Mouse (Mus musculus) intestine, embryonic 16.5 days (tissue): ENCODE results near the gene Il4ra. TPM values are rescaled to one million over a fixed set of nuclear protein-coding genes. Genes with fewer than 3 reads are reported as not detected.

ENCODE experiments used
- ATAC-seq: fragments of 200-750 bp; cut with Nextera tagmentation; 2 replicates; pipeline ENCODE4 v1.8.0; 2017; ENCODE audit warnings: moderate TSS enrichment, moderate library complexity
- H3K27ac ChIP-seq: fragments of 300-500 bp; sonication (generic); 2 replicates; pipeline ENCODE4 v1.5.1; 2014; ENCODE audit warnings: mild to moderate bottlenecking, low read length
- H3K27me3 ChIP-seq: fragments of 300-500 bp; sonication (generic); replicated peaks from 2 replicates; pipeline ENCODE4 v1.6.1; 2014; ENCODE audit warnings: low read length, control low read depth, mixed read lengths; ENCODE audit not compliant: control insufficient read depth, insufficient read depth
- H3K36me3 ChIP-seq: fragments of 300-500 bp; sonication (generic); 2 replicates; pipeline ENCODE4 v1.6.1; 2014; ENCODE audit warnings: low read length, control low read depth; ENCODE audit not compliant: control insufficient read depth, insufficient read depth
- H3K4me1 ChIP-seq: fragments of 300-500 bp; sonication (generic); 2 replicates; pipeline ENCODE4 v1.6.1; 2014; ENCODE audit warnings: low read length, control low read depth, mixed read lengths; ENCODE audit not compliant: control insufficient read depth, insufficient read depth
- H3K4me2 ChIP-seq: fragments of 300-500 bp; sonication (generic); 2 replicates; pipeline ENCODE4 v1.6.1; 2014; ENCODE audit warnings: low read depth, low read length, control low read depth
- H3K4me3 ChIP-seq: fragments of 300-500 bp; sonication (generic); 2 replicates; pipeline ENCODE4 v1.5.1; 2014; ENCODE audit warnings: mild to moderate bottlenecking, low read length
- H3K9ac ChIP-seq: fragments of 300-500 bp; sonication (generic); 2 replicates; pipeline ENCODE4 v1.6.1; 2014; ENCODE audit warnings: low read depth, low read length
- H3K9me3 ChIP-seq: fragments of 300-500 bp; sonication (generic); 2 replicates; pipeline ENCODE4 v1.6.1; 2016; ENCODE audit warnings: low read length, control low read depth; ENCODE audit not compliant: control insufficient read depth
- WGBS: fragments of 180-500 bp; shearing (Covaris S2); extraction: QIAGEN DNeasy Blood & Tissue Kit; methylation state at CpG from one replicate; pipeline ENCODE4 v1.1.7; 2014; 5-methylcytosine and 5-hydroxymethylcytosine counted together
- polyA plus RNA-seq: library from polyadenylated mRNA; unstranded; fragments of >200 nt; fragmentation: Nextera tagmentation; extraction: Ambion mirVana; gene quantifications from 2 replicates; pipeline ENCODE4 v1.2.1, GENCODE M21; 2015

The Il4ra gene
- polyA plus RNA-seq, 1 experiment from 2014 or later: 12.6 TPM

DNA sequence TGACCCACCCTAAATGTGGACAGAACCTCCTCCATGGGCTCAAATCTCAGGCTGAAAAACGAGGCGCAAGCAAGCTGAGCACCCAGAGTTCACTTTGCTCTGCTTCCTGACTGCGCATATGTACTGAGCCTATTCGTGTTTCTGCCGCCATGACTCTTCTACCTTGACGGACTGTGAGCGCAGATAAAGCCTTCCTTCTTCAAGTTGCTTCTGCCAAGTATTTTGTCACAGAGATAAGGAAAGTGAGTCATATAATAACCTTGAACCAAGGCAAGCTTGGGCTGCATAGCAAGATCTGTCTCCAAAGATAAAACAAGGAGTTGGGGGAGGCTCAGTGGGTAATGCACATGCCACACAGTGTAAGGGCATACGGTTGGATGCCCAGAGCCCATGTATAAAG is 35.2 kb upstream of the Il4ra start:
- Histone ChIP-seq H3K4me1 (peaks cover 4% of the 10 kb centered on the region; the same call in 1 of the 2 replicates), H3K27ac (no peak overlapping the region), H3K9ac (no peak overlapping the region), H3K9me3 (no peaks in the 10 kb centered on the region), H3K4me2 (no peak overlapping the region), H3K36me3 (no peaks in the 10 kb centered on the region), H3K27me3 (no peaks in the 10 kb centered on the region), H3K4me3 (no peak overlapping the region)
- ATAC-seq: no peak
- 84% methylated on average over 8 of the region's 8 CpGs for WGBS

DNA sequence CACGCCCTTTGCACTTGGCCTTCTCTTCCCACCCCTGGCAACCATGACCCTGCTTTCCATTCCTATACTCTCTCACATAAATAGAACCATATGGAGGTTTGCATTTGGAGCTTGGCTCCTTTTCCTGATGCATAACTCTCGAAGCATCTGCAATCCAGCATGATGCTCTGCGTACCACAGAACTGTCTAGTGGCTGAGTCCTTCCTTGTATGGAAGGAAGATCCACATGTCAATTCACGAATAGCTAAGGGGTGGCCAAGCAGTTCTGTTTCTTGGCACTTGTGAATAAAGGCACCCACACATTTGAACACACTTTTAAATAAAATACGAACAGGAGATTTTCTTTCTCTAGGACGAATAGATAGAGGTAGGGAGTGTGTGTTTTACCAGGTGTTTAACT is 34.5 kb upstream of the Il4ra start:
- Histone ChIP-seq H3K27me3 (no peaks in the 10 kb centered on the region), H3K9me3 (no peaks in the 10 kb centered on the region), H3K36me3 (no peaks in the 10 kb centered on the region), H3K4me1 (peaks cover 4% of the 10 kb centered on the region; the same call in 1 of the 2 replicates), H3K4me2 (no peak overlapping the region), H3K4me3 (no peak overlapping the region), H3K27ac (no peak overlapping the region), H3K9ac (no peak overlapping the region)
- 76% methylated on average over 6 of the region's 6 CpGs for WGBS
- ATAC-seq: no peak

DNA sequence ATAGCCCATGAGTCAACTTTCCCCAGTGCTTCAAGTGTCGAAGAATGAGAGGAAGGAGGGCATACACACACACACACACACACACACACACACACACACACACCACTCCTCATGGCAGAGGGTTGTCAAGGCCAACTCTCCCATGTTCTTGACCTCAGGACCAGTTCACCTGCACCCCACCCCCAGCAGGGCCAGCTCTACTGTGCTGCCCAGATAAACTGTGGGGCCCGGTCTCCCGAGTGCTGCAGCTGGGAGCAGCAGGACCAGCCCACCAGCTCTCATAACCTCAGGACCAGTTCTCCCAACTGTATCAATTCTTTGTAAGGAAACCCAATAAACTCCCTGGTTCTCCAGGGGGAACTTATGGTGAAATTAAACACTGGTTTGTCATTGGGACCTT is 32.2 kb upstream of the Il4ra start:
- Histone ChIP-seq H3K27ac (no peak overlapping the region), H3K9me3 (no peaks in the 10 kb centered on the region), H3K36me3 (no peaks in the 10 kb centered on the region), H3K4me3 (no peak overlapping the region), H3K9ac (no peak overlapping the region), H3K4me2 (no peak overlapping the region), H3K27me3 (no peaks in the 10 kb centered on the region), H3K4me1 (peaks cover 4% of the 10 kb centered on the region; the same call in 1 of the 2 replicates)
- no peak for ATAC-seq
- WGBS: 79% methylated on average over 3 of the region's 3 CpGs

DNA sequence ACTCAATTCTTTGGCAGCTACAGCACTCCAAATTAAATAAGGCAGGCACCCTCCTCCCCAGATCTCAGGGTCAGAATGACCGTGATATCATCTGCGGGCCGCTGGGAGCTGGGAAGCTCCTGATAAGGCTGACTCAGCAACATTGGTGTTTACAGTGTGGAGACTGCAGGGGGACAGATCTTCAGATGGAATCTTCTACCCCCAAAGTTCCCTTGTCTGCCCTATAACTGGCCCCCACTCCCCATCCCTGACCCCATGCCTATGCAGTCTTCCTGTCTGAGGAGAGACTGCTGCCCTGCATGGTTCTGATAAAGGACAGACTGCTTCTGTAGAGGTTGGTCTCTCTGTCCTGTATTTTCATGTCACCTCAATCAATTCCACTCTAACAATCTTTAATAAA is 28.9 kb upstream of the Il4ra start:
- H3K4me1 ChIP-seq: no peaks in the 10 kb centered on the region
- no peak; the same call in 1 of the 2 replicates for ATAC-seq

DNA sequence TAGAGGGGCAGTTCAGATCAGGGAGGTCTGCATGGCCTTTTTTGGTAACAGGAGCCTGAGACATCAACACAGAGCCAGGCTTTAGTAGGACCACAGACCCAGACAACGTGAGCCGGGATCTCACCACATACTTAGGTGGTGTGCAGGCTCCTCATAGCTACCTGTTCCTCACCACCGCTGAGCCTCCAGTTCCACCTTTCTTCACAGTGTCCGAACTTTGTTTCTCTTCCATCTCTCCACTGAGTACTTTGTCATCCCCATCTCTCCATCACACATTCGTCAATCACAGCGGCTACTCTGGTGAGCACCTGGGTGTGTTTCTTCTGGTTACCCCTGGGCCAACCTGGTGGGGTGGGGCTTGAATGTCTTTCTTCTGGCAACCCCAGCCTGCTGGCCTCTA is 24.7 kb upstream of the Il4ra start:
- Histone ChIP-seq H3K4me1 (no peaks in the 10 kb centered on the region), H3K27ac (no peak overlapping the region), H3K4me2 (no peak overlapping the region), H3K4me3 (no peak overlapping the region), H3K36me3 (no peaks in the 10 kb centered on the region), H3K9me3 (no peaks in the 10 kb centered on the region), H3K27me3 (no peaks in the 10 kb centered on the region), H3K9ac (no peak overlapping the region)
- WGBS: 91% methylated on average over 6 of the region's 6 CpGs
- ATAC-seq: no peak

More for the DNA sequence above, 28.9 kb upstream of the Il4ra start:
- H3K4me2 ChIP-seq: no peak overlapping the region
- H3K27ac ChIP-seq: no peak overlapping the region
- no peak overlapping the region for H3K4me3 ChIP-seq
- H3K9me3 ChIP-seq: no peaks in the 10 kb centered on the region
- no peaks in the 10 kb centered on the region for H3K27me3 ChIP-seq
- 32% methylated on average over 3 of the region's 3 CpGs for WGBS
- H3K9ac ChIP-seq: no peak overlapping the region
- no peaks in the 10 kb centered on the region for H3K36me3 ChIP-seq

DNA sequence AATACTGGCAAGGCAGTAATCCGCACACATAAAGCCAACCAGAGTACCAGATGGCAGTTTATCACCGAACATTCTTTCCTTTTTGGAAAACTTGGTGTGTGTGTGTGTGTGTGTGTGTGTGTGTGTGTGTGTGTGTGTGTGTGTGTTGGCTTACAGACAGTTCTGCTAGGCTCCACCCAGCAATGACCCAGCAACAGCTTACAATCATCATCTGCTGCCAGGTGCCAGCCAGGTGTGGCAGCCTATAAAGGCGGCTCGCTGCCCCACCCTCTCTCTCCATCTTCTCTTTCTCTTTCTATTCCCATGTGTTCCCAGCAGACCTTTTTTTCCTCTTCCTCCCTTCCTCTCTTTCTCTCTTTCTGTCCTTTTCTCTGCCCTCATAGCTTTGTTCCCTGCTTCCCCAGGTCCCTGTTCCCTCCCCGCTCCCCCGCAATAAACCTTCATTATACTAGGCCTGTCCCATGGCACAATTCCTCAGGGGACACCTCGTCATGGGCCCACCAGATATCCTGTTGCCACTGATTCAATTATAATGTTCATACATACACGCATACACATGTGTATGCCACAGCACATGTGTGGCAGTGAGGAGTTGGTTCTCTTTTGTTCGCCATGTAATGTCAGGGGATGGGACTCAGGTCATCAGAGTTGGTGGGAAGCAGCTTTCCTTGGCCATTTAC is 23.9 kb upstream of the Il4ra start:
- no peak overlapping the region for H3K4me2 ChIP-seq
- H3K4me3 ChIP-seq: no peak overlapping the region
- H3K9me3 ChIP-seq: no peaks in the 10 kb centered on the region
- no peaks in the 10 kb centered on the region for H3K27me3 ChIP-seq
- H3K4me1 ChIP-seq: no peaks in the 10 kb centered on the region
- H3K36me3 ChIP-seq: no peaks in the 10 kb centered on the region
- H3K9ac ChIP-seq: no peak overlapping the region
- ATAC-seq: no peak
- H3K27ac ChIP-seq: no peak overlapping the region
- 85% methylated on average over 9 of the region's 9 CpGs for WGBS

DNA sequence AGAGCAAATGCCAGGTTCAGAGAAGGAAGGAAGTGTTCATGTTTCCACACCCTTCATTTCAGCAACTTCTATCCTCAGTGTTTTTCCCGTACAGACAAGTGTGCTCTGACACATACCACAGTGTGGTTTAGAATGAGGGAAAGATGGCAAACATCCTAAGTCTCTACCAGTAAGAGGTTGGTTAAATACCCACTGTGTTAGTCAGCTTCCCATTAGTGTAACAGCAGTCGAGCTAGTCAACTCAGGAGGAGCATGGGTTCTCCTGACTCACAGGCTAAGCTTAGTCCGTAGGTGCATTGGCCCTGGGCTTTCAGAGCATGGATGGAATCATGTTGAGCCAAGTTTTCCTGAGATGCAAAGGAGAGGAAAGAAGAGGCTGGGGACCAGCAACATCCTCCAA is 12.6 kb upstream of the Il4ra start:
- no peak overlapping the region for H3K4me3 ChIP-seq
- H3K9ac ChIP-seq: no peak overlapping the region
- peaks cover 3% of the 10 kb centered on the region for H3K9me3 ChIP-seq
- no peaks in the 10 kb centered on the region for H3K4me1 ChIP-seq
- no peaks in the 10 kb centered on the region for H3K36me3 ChIP-seq
- H3K27ac ChIP-seq: no peak overlapping the region
- no peaks in the 10 kb centered on the region for H3K27me3 ChIP-seq
- no peak overlapping the region for H3K4me2 ChIP-seq
- WGBS: 85% methylated on average over 3 of the region's 3 CpGs
- no peak for ATAC-seq

DNA sequence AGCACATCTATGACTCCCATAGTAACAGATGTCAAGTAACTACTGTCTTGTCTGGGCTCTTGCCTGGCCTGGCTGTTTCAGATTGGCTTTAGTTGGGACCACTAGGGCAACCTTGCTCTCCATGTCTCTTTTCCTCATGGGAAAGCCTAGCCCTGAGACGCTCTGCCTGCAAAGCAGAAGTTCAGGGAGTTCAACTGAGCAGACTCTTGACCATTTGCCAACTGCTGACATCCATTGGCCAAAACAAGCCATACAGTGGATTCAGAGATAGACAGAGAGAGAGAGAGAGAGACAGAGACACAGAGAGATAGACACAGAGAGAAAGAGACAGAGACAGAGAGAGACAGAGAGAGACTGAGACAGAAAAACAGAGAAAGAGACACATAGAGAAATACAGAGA is 10.9 kb upstream of the Il4ra start:
- ATAC-seq: no peak
- Histone ChIP-seq H3K27me3 (no peaks in the 10 kb centered on the region), H3K4me3 (no peak overlapping the region), H3K4me1 (no peaks in the 10 kb centered on the region), H3K9me3 (no peaks in the 10 kb centered on the region), H3K4me2 (no peak overlapping the region), H3K36me3 (no peaks in the 10 kb centered on the region), H3K9ac (no peak overlapping the region), H3K27ac (no peak overlapping the region)
- WGBS: 84% methylated on average over 1 of the region's 1 CpGs

DNA sequence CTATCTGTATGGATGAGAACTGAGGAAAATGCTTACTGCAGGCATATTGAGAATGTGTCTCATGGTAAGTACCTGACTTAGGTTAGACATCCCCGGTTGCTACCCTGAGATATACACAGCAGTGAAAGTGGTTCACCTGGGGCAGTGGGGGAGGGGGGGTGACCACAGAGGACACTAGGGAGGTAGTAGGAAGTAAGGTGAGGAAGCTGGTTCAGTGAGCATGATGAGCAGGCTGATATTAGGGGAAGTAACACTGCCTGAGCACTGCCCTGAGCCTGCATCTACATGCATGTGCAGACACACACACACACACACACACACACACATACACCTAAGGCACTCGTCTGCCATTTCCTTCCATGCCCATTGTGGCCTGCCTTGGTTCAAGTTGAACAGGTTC is 10.1 kb upstream of the Il4ra start:
- H3K4me1 ChIP-seq: no peaks in the 10 kb centered on the region
- no peak overlapping the region for H3K4me2 ChIP-seq
- H3K27me3 ChIP-seq: no peaks in the 10 kb centered on the region
- ATAC-seq: no peak
- WGBS: 80% methylated on average over 2 of the region's 2 CpGs
- H3K36me3 ChIP-seq: no peaks in the 10 kb centered on the region
- H3K27ac ChIP-seq: no peak overlapping the region
- no peak overlapping the region for H3K4me3 ChIP-seq
- no peak overlapping the region for H3K9ac ChIP-seq
- no peaks in the 10 kb centered on the region for H3K9me3 ChIP-seq
